17 mouse cellular contexts compared by ENCODE assay signal in genomic region chr7:66451622-66452295, GRCm38 (mm10). TPM values are rescaled to one million over a fixed set of nuclear protein-coding genes. Genes with fewer than 3 reads are reported as not detected.
A peak's percentile ranks its signal among the peaks of the same experiment; 100 is the strongest.
DNase-seq lines count a peak whose midpoint lies in the region; ATAC-seq and TF ChIP-seq lines count a peak whose summit lies in the region.
"Had no signal": no experiment of that assay in that cellular context is flagged by ENCODE, and none has a peak within 500 bp of the region (broad histone marks: within the 10 kb centered on the region; RNA-seq: fewer than 3 reads in every experiment).

No protein-coding gene starts in this region.

- ATAC-seq in forebrain, embryonic 14.5 days, result no peak
- peak; percentile 52; the same call in 1 of the 2 replicates for ATAC-seq in kidney, embryonic 16.5 days (ENCODE audit: low FRiP score, low TSS enrichment)
- no peak for ATAC-seq in intestine, embryonic 16.5 days

- peak overlapping the region; percentile 78 for H3K27ac ChIP-seq in forebrain, embryonic 10.5 days
- H3K27ac ChIP-seq in forebrain, embryonic 14.5 days (ENCODE audit: low read depth, low read length), result no peak overlapping the region
- H3K27ac ChIP-seq in kidney, embryonic 16.5 days (ENCODE audit: low read length), result peak overlapping the region; percentile 43; the same call in 1 of the 2 replicates
- H3K27ac ChIP-seq in kidney, adult 2 months (ENCODE audit: insufficient read depth, low read depth, low read length), result no peak overlapping the region
- H3K27ac ChIP-seq in layer of hippocampus, adult 2 months, result no peak overlapping the region
- H3K27ac ChIP-seq in intestine, embryonic 16.5 days (ENCODE audit: low read length), result no peak overlapping the region
- H3K27ac ChIP-seq: heart, adult 2 months; liver, embryonic 15.5 days; neural tube, embryonic 13.5 days had no signal

- H3K36me3 ChIP-seq in forebrain, embryonic 10.5 days (replicated peaks), result no peaks in the 10 kb centered on the region
- H3K36me3 ChIP-seq in forebrain, embryonic 14.5 days (ENCODE audit: control insufficient read depth, insufficient read depth, low read length), result no peaks in the 10 kb centered on the region
- H3K36me3 ChIP-seq in kidney, embryonic 16.5 days (ENCODE audit: insufficient read depth, low read length), result no peaks in the 10 kb centered on the region
- no peaks in the 10 kb centered on the region for H3K36me3 ChIP-seq in kidney, adult 2 months (ENCODE audit: control insufficient read depth, insufficient read depth, low read length)
- H3K36me3 ChIP-seq in intestine, embryonic 16.5 days (ENCODE audit: control insufficient read depth, insufficient read depth, low read length), result no peaks in the 10 kb centered on the region
- H3K36me3 ChIP-seq: liver, embryonic 15.5 days; neural tube, embryonic 13.5 days had no signal

- peak; percentile 27 for DNase-seq in forebrain, embryonic 10.5 days (ENCODE audit: extremely low spot score, low spot score)
- DNase-seq in forebrain, embryonic 14.5 days (ENCODE audit: low spot score), result no peak
- no peak for DNase-seq in kidney, adult 2 months
- DNase-seq in embryo, embryonic 11 days, result peak; percentile 55
- peak; percentile 54 for DNase-seq in forelimb bud, embryonic 11.5 days (ENCODE audit: low read depth, low spot score)
- DNase-seq in layer of hippocampus, adult 2 months (ENCODE audit: low spot score in 2 of 2), result no peak
- DNase-seq: adrenal gland, adult 8-10 months; cerebellum, adult 18-20 months; heart, adult 2 months; kidney, adult 8-10 months; lung, postnatal 14 days; right cerebral cortex, postnatal 4 days; thymus, adult 18-20 months had no signal

- TF ChIP-seq POLR2A in kidney, adult 2 months (IDR thresholded peaks at IDR 0.05; ENCODE audit: low read depth, low read length), result no peak

- no peak overlapping the region for H3K4me3 ChIP-seq in forebrain, embryonic 10.5 days
- H3K4me3 ChIP-seq in forebrain, embryonic 14.5 days (ENCODE audit: low read depth, low read length), result no peak overlapping the region
- H3K4me3 ChIP-seq in kidney, embryonic 16.5 days (ENCODE audit: low read length), result no peak overlapping the region
- H3K4me3 ChIP-seq in kidney, adult 2 months (ENCODE audit: insufficient read depth, low read depth, low read length), result no peak overlapping the region
- no peak overlapping the region for H3K4me3 ChIP-seq in layer of hippocampus, adult 2 months
- no peak overlapping the region for H3K4me3 ChIP-seq in intestine, embryonic 16.5 days (ENCODE audit: low read length)
- H3K4me3 ChIP-seq: heart, adult 2 months; liver, embryonic 15.5 days; neural tube, embryonic 13.5 days had no signal

- no peak overlapping the region for H3K9ac ChIP-seq in forebrain, embryonic 14.5 days (ENCODE audit: low read length)
- H3K9ac ChIP-seq in kidney, embryonic 16.5 days (replicated peaks; ENCODE audit: low read length), result no peak overlapping the region
- no peak overlapping the region for H3K9ac ChIP-seq in intestine, embryonic 16.5 days (ENCODE audit: low read depth, low read length)
- H3K9ac ChIP-seq: liver, embryonic 15.5 days; neural tube, embryonic 13.5 days had no signal

- peaks cover 62% of the 10 kb centered on the region for H3K4me1 ChIP-seq in forebrain, embryonic 10.5 days
- no peaks in the 10 kb centered on the region for H3K4me1 ChIP-seq in forebrain, embryonic 14.5 days (ENCODE audit: control insufficient read depth, insufficient read depth, low read length)
- peaks cover 27% of the 10 kb centered on the region for H3K4me1 ChIP-seq in kidney, embryonic 16.5 days (ENCODE audit: insufficient read depth, low read length)
- no peaks in the 10 kb centered on the region for H3K4me1 ChIP-seq in kidney, adult 2 months (ENCODE audit: control insufficient read depth, insufficient read depth, low read length)
- H3K4me1 ChIP-seq in intestine, embryonic 16.5 days (ENCODE audit: control insufficient read depth, insufficient read depth, low read length), result no peaks in the 10 kb centered on the region; the same call in 1 of the 2 replicates

- TF ChIP-seq CTCF in kidney, adult 2 months (conservative IDR thresholded peaks at IDR 0.05; ENCODE audit: insufficient read depth, insufficient read length, low read depth, low read length), result no peak
- no peak for TF ChIP-seq CTCF in layer of hippocampus, adult 2 months (conservative IDR thresholded peaks at IDR 0.05)

- WGBS in forebrain, embryonic 10.5 days, result 69% methylated on average over 12 of the region's 12 CpGs
- 72% methylated on average over 12 of the region's 12 CpGs for WGBS in forebrain, embryonic 14.5 days
- WGBS in kidney, embryonic 16.5 days, result 30% methylated on average over 12 of the region's 12 CpGs
- WGBS in kidney, adult 2 months, result 59% methylated on average over 12 of the region's 12 CpGs
- 66% methylated on average over 12 of the region's 12 CpGs for WGBS in intestine, embryonic 16.5 days

- H3K27me3 ChIP-seq in forebrain, embryonic 10.5 days (ENCODE audit: poor library complexity, severe bottlenecking), result peaks cover 18% of the 10 kb centered on the region
- H3K27me3 ChIP-seq in forebrain, embryonic 14.5 days (replicated peaks; ENCODE audit: control insufficient read depth, insufficient read depth, low read length), result no peaks in the 10 kb centered on the region
- no peaks in the 10 kb centered on the region for H3K27me3 ChIP-seq in kidney, embryonic 16.5 days (ENCODE audit: insufficient read depth, low read length)
- H3K27me3 ChIP-seq in kidney, adult 2 months (replicated peaks; ENCODE audit: control insufficient read depth, insufficient read depth, low read length), result no peaks in the 10 kb centered on the region; the same call in 1 of the 2 replicates
- H3K27me3 ChIP-seq in intestine, embryonic 16.5 days (replicated peaks; ENCODE audit: control insufficient read depth, insufficient read depth, low read length), result no peaks in the 10 kb centered on the region

- H3K4me2 ChIP-seq in forebrain, embryonic 14.5 days (ENCODE audit: low read length), result no peak overlapping the region
- no peak overlapping the region for H3K4me2 ChIP-seq in kidney, embryonic 16.5 days (replicated peaks; ENCODE audit: low read depth, low read length)
- no peak overlapping the region for H3K4me2 ChIP-seq in intestine, embryonic 16.5 days (ENCODE audit: low read depth, low read length)
- H3K4me2 ChIP-seq: liver, embryonic 15.5 days; neural tube, embryonic 13.5 days had no signal

- no peaks in the 10 kb centered on the region for H3K9me3 ChIP-seq in forebrain, embryonic 10.5 days
- no peaks in the 10 kb centered on the region for H3K9me3 ChIP-seq in forebrain, embryonic 14.5 days (replicated peaks; ENCODE audit: control insufficient read depth, low read length)
- H3K9me3 ChIP-seq in kidney, embryonic 16.5 days (ENCODE audit: low read length), result no peaks in the 10 kb centered on the region
- no peaks in the 10 kb centered on the region for H3K9me3 ChIP-seq in intestine, embryonic 16.5 days (ENCODE audit: control insufficient read depth, low read length)
- H3K9me3 ChIP-seq: liver, embryonic 15.5 days; neural tube, embryonic 13.5 days had no signal

RNA-seq across cellular contexts. Expression of gene Aldh1a3, which starts 24.4 kb away (rescaled TPM):
- polyA plus RNA-seq in forebrain, embryonic 10.5 days (2016; fragmentation: Nextera tagmentation; extraction: Ambion mirVana), result 30.4 and 30.6 TPM in 2 replicates
- polyA plus RNA-seq in forebrain, embryonic 14.5 days (2014; fragmentation: Nextera tagmentation; extraction: Ambion mirVana), result 5.4 and 6.0 TPM in 2 replicates
- polyA plus RNA-seq in kidney, embryonic 16.5 days (2015; fragmentation: Nextera tagmentation; extraction: Ambion mirVana), result 43.4 and 48.6 TPM in 2 replicates
- polyA plus RNA-seq in kidney, adult 2 months (2012; rRNA removed), result 8.2 and 10.7 TPM in 2 replicates
- 1 to 10 TPM in 1 of 2 experiments, under 1 TPM in 1; 0.83 to 1.5 TPM for total RNA-seq in layer of hippocampus, adult 2 months (2021)
- polyA plus RNA-seq in intestine, embryonic 16.5 days (2015; fragmentation: Nextera tagmentation; extraction: Ambion mirVana), result 27.0 and 27.4 TPM in 2 replicates

Comparison
In these comparisons a context has a peak if more than half of its experiments do, and no peak if none do; other contexts are left out.
1. DNase-seq: peak in forebrain, embryonic 10.5 days (single experiment), embryo, embryonic 11 days (single experiment) and forelimb bud, embryonic 11.5 days (single experiment); none in forebrain, embryonic 14.5 days (single experiment), kidney, adult 2 months (single experiment) and layer of hippocampus, adult 2 months (0 of 2).
2. H3K27ac ChIP-seq: peak in forebrain, embryonic 10.5 days (single experiment) and kidney, embryonic 16.5 days (single experiment); none in forebrain, embryonic 14.5 days (single experiment), kidney, adult 2 months (single experiment), layer of hippocampus, adult 2 months (single experiment) and intestine, embryonic 16.5 days (single experiment).